Mouse (Mus musculus) kidney, embryonic 15.5 days (tissue): ENCODE data around the gene Olfr524. TPM values are rescaled to one million over a fixed set of nuclear protein-coding genes. Genes with fewer than 3 reads are reported as not detected.

ENCODE experiments used
- ATAC-seq: fragments of 200-750 bp; cut with Nextera tagmentation; replicated peaks from 2 replicates; pipeline ENCODE4 v1.8.0; 2017; ENCODE audit warnings: moderate TSS enrichment; ENCODE audit not compliant: low FRiP score
- H3K27ac ChIP-seq: fragments of 300-500 bp; sonication (generic); 2 replicates; pipeline ENCODE4 v1.5.1; 2015; ENCODE audit warnings: mild to moderate bottlenecking, inconsistent platforms
- H3K27me3 ChIP-seq: fragments of 300-500 bp; sonication (generic); 2 replicates; pipeline ENCODE4 v1.6.1; 2015; ENCODE audit warnings: inconsistent platforms
- H3K36me3 ChIP-seq: fragments of 300-500 bp; sonication (generic); 2 replicates; pipeline ENCODE4 v1.6.1; 2015; ENCODE audit warnings: inconsistent platforms
- H3K4me1 ChIP-seq: fragments of 300-500 bp; sonication (generic); 2 replicates; pipeline ENCODE4 v1.6.1; 2015; ENCODE audit warnings: inconsistent platforms
- H3K4me2 ChIP-seq: fragments of 300-500 bp; sonication (generic); 2 replicates; pipeline ENCODE4 v1.6.1; 2015; ENCODE audit warnings: moderate library complexity, mild to moderate bottlenecking, inconsistent platforms
- H3K4me3 ChIP-seq: fragments of 300-500 bp; sonication (generic); replicated peaks from 2 replicates; pipeline ENCODE4 v1.5.1; 2015; ENCODE audit warnings: mild to moderate bottlenecking, inconsistent platforms
- H3K9ac ChIP-seq: fragments of 300-500 bp; sonication (generic); 2 replicates; pipeline ENCODE4 v1.6.1; 2015; ENCODE audit warnings: mild to moderate bottlenecking, inconsistent platforms
- H3K9me3 ChIP-seq: fragments of 300-500 bp; sonication (generic); replicated peaks from 2 replicates; pipeline ENCODE4 v1.6.1; 2016; ENCODE audit warnings: inconsistent platforms
- WGBS: fragments of 180-500 bp; shearing (Covaris S2); methylation state at CpG from one replicate; pipeline ENCODE4 v1.1.7; 2015; ENCODE audit warnings: mixed read lengths; 5-methylcytosine and 5-hydroxymethylcytosine counted together
- polyA plus RNA-seq: library from polyadenylated mRNA; unstranded; fragments of >200 nt; fragmentation: Nextera tagmentation; extraction: Ambion mirVana; gene quantifications from 2 replicates; pipeline ENCODE4 v1.2.1, GENCODE M21; 2015

The Olfr524 gene
- polyA plus RNA-seq, 1 experiment from 2014 or later, result not detected

DNA sequence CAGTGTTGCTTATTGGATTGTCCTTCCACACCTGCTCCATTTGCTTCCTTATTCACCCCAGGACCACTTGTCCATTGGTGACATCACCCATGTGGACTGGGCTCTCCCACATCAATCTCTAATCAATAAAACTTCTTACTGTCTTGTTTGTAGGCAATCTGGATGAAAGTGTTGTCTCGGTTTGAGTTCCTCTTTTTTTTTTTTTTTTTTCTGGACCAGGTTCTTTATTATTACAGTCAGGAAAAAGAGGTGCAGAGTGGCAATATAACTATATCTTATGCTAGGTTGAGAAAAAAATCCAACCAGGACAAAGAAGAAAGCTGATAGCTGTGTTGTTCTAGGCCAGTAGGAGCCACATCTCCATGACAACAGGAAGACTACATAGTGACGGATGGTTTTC is 25.1 kb downstream of the Olfr524 start:
- H3K4me3 ChIP-seq, result no peak overlapping the region
- 64% methylated on average over 2 of the region's 2 CpGs for WGBS
- no peaks in the 10 kb centered on the region for H3K9me3 ChIP-seq
- no peak overlapping the region for H3K27ac ChIP-seq
- H3K27me3 ChIP-seq, result peaks cover 4% of the 10 kb centered on the region; the same call in 1 of the 2 replicates
- H3K9ac ChIP-seq, result no peak overlapping the region
- H3K4me2 ChIP-seq, result no peak overlapping the region
- ATAC-seq, result no peak
- no peaks in the 10 kb centered on the region for H3K4me1 ChIP-seq
- H3K36me3 ChIP-seq, result no peaks in the 10 kb centered on the region

DNA sequence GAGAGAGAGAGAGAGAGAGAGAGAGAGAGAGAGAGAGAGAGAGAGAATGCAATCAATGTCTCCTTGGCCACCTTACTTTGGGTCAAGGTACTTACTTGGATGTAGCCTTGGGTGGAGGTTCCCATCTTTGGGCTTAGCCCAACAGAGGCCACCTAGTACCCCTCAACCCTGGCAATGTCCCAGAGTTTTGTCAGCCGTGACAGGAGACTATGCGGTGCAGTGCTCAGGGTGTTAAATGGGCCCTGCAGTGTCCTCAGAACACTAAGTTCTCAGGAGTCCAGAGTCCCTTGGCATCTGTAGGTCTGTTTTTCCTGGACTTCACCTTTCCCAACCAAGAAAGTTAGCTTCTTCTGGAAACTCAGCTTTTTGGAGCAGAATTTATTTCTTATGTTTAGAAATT is 26.6 kb downstream of the Olfr524 start:
- H3K27me3 ChIP-seq, result peaks cover 4% of the 10 kb centered on the region; the same call in 1 of the 2 replicates
- H3K4me1 ChIP-seq, result no peaks in the 10 kb centered on the region
- no peaks in the 10 kb centered on the region for H3K36me3 ChIP-seq
- no peak for ATAC-seq
- H3K9ac ChIP-seq, result no peak overlapping the region
- H3K27ac ChIP-seq, result no peak overlapping the region
- H3K9me3 ChIP-seq, result no peaks in the 10 kb centered on the region
- H3K4me3 ChIP-seq, result no peak overlapping the region
- 78% methylated on average over 2 of the region's 2 CpGs for WGBS
- H3K4me2 ChIP-seq, result no peak overlapping the region

DNA sequence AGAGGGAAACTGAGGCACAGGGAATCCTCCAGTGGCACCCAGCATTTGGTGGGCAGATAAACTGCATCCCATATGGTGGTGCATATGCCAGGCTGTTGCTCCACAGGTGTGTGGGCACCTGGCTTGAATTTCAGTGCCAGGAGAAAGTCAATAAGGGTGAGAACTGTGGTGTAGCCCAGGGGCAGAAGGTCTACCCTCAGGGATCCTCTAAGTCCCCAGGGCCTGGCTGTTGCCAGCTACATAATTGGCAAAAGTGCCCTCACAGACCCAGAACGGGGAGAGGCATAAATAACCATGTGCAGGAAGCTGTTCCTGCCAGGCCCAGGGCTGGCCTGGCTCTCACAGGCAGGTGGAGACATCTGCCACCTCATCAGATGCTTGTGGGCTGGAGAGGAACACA is 32.8 kb downstream of the Olfr524 start, which contains the start of gene Olfr523:
TSS of gene Olfr523 (plus strand) at position 282 of the 400 bp plus-strand sequence.
- Histone ChIP-seq H3K4me2 (no peak within 1 kb of the TSS), H3K9ac (no peak within 1 kb of the TSS), H3K27me3 (no peaks in the 10 kb centered on the region), H3K36me3 (no peaks in the 10 kb centered on the region), H3K9me3 (no peaks in the 10 kb centered on the region), H3K4me1 (no peaks in the 10 kb centered on the region), H3K4me3 (no peak within 1 kb of the TSS), H3K27ac (no peak within 1 kb of the TSS)
- ATAC-seq, result no peak
- WGBS, result 36% methylated on average over 1 of the region's 1 CpGs

DNA sequence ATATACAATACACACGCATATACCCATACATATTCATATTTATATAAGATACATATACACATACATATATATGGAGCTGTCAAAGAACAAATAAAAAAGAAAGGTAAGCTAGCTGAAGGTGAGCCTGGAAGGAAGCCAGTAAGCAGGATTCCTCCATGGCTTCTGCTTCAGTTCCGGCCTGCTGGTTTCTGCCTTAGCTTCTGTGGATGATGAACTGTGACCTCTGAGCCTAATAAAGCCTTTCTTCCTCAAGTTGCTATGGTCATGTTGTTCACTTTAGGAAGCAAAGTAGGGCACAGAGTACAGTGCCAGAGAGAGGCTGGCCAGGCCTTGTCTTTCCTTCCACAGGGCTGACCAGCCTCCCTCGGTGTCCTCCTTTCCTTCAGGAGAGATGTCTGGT is 34.9 kb downstream of the Olfr524 start:
- Histone ChIP-seq H3K27me3 (no peaks in the 10 kb centered on the region), H3K36me3 (no peaks in the 10 kb centered on the region), H3K9me3 (no peaks in the 10 kb centered on the region), H3K27ac (no peak overlapping the region), H3K4me2 (no peak overlapping the region), H3K4me3 (no peak overlapping the region), H3K4me1 (no peaks in the 10 kb centered on the region), H3K9ac (no peak overlapping the region)
- no peak for ATAC-seq
- WGBS, result 91% methylated on average over 3 of the region's 3 CpGs

DNA sequence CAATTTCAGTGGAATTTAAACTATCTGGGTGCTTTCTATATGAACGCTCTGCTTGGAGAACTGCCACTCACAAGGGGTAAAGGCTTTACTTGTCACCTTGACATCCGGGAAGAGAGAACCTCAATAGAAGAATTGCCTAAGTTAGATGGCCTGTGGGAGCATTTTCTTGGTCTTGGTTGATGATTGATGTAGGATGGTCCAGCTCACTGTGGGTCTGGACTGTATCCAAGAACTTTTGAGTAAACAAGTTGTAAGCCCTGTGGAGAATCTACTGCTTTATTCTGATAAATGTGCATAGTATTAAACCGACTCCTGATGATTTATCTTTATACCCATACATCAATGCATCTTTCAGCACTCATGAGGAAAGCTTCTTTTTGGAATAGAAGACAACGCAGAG is 36.4 kb downstream of the Olfr524 start:
- Histone ChIP-seq H3K4me1 (no peaks in the 10 kb centered on the region), H3K36me3 (no peaks in the 10 kb centered on the region), H3K9ac (no peak overlapping the region), H3K9me3 (no peaks in the 10 kb centered on the region), H3K27me3 (no peaks in the 10 kb centered on the region), H3K4me2 (no peak overlapping the region), H3K27ac (no peak overlapping the region), H3K4me3 (no peak overlapping the region)
- 67% methylated on average over 4 of the region's 4 CpGs for WGBS
- no peak for ATAC-seq

DNA sequence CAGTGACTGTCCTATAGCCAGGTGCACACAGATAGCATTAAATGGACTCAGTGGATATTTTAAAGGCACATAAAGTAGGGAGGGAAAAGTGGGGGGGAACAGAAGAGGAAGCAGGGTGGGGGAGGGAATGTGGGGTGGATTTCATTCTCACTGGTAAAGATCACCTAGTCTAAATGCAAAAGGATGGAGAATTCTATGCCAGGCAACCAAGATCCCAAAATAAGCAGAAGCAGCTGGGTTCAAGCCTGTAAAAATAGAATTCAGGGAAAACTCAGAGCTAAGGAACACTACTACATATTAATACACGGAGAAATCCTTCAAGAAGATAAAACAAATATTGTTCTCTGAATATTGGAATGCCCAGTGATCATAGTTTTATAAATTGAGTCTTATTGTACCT is 37.8 kb downstream of the Olfr524 start:
- Histone ChIP-seq H3K4me2 (no peak overlapping the region), H3K27ac (no peak overlapping the region), H3K9me3 (no peaks in the 10 kb centered on the region), H3K4me3 (no peak overlapping the region), H3K36me3 (no peaks in the 10 kb centered on the region), H3K4me1 (no peaks in the 10 kb centered on the region), H3K27me3 (no peaks in the 10 kb centered on the region), H3K9ac (no peak overlapping the region)
- WGBS, result 74% methylated on average over 1 of the region's 1 CpGs
- ATAC-seq, result no peak

DNA sequence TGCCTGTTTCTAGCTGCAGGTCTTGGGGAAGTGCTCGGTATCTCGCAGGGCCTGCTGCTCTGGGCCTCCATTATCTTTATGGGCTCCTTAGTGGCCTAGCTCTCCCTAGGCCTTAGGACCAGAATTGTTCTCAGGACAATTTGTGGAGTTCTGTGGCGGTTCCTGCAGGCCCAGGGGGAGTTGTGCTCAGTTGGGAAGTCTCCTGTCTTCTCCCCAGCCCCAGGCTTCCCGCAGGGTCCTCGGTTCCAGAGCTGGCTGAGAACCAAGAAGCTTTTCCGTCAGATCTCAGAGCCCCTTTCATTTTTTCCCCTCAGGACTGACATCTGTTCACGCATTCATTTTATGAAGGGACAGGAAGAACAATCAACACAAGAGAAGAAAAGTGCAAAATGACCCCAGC is 41.1 kb downstream of the Olfr524 start, which contains the start of gene Olfr522:
TSS of gene Olfr522 (minus strand) at position 101 of the 400 bp plus-strand sequence.
- no peak within 1 kb of the TSS for H3K4me3 ChIP-seq
- no peak within 1 kb of the TSS for H3K4me2 ChIP-seq
- 0 out of 2 replicates have a peak, but pooled peaks cover 4% of the 10 kb centered on the region for H3K27me3 ChIP-seq
- H3K9ac ChIP-seq, result no peak within 1 kb of the TSS
- no peaks in the 10 kb centered on the region for H3K9me3 ChIP-seq
- WGBS, result 75% methylated on average over 7 of the region's 7 CpGs
- no peak for ATAC-seq
- no peaks in the 10 kb centered on the region for H3K4me1 ChIP-seq
- no peaks in the 10 kb centered on the region for H3K36me3 ChIP-seq
- H3K27ac ChIP-seq, result no peak within 1 kb of the TSS

DNA sequence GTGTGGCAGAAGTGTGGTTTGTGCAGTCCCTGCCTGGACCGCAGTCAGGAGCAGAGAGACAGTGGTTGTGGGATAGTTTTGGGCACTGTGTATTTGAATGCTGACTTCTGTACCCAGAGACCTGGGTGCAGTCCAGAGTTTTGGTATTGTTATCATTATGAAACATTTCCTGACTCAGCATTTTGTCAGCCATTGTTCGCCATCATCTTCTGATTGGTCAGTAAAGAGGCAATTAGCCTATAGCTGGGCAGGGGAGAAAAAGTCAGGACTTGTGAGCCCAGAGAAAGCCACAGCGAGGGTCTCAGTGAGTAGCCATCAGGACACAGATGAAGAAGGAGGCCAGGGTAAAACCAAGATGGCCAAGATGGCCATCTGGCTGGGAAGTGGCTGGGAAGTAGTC is 45.4 kb downstream of the Olfr524 start:
- Histone ChIP-seq H3K36me3 (no peaks in the 10 kb centered on the region), H3K27ac (no peak overlapping the region), H3K9me3 (no peaks in the 10 kb centered on the region), H3K27me3 (peaks cover 25% of the 10 kb centered on the region), H3K4me2 (no peak overlapping the region), H3K4me1 (no peaks in the 10 kb centered on the region), H3K4me3 (no peak overlapping the region), H3K9ac (no peak overlapping the region)
- no peak for ATAC-seq
- WGBS, result 82% methylated on average over 3 of the region's 3 CpGs

DNA sequence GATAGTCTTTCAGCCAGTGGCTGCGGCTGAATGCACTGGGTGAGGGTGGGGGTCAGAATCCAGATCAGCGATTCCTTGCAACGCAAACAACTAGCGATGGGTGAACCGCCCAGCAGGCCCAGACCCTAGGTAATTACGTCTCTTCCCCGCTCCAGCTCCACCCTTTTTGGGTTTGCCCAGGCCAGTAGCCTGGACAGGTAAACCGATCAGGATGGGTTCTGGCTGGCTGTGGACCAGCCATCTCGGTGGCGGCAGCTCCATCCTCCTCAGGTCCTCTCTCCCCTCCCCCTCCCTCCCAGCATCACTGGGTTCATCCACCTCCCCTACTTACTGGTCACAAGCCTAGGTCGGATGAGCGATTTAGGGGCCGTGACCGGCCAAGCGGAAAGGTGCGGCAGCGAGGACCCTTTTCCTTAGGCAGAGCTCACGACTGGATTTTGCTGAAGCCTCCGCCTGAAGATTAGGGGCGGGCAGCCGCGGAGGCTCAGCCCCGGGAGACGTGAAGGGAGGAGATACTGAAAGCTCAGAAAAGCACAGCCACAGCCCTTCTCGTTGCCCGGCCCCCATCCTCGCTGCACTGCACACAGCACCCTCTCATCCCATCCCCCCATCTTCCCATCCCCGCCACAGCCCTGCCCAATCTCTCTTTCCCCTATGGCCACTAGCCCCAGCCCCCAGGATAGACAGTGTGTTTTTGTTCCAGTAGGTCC is 51.4 kb downstream of the Olfr524 start, which contains the start of gene Sprn:
TSS of gene Sprn (minus strand) at position 660 of the 710 bp plus-strand sequence.
- H3K9me3 ChIP-seq, result no peaks in the 10 kb centered on the region
- WGBS, result 3% methylated on average over 28 of the region's 28 CpGs
- H3K27ac ChIP-seq, result no peak within 1 kb of the TSS
- H3K4me2 ChIP-seq, result peak within 1 kb of the TSS; percentile 58
- H3K4me3 ChIP-seq, result peak within 1 kb of the TSS; percentile 29
- H3K36me3 ChIP-seq, result peaks cover 14% of the 10 kb centered on the region; the same call in 1 of the 2 replicates
- H3K27me3 ChIP-seq, result peaks cover 49% of the 10 kb centered on the region
- H3K4me1 ChIP-seq, result peaks cover 17% of the 10 kb centered on the region
- peak; percentile 35; the same call in 1 of the 2 replicates for ATAC-seq
- H3K9ac ChIP-seq, result 0 out of 2 replicates have a peak within 1 kb of the TSS, but pooled peaks have one; percentile 19

DNA sequence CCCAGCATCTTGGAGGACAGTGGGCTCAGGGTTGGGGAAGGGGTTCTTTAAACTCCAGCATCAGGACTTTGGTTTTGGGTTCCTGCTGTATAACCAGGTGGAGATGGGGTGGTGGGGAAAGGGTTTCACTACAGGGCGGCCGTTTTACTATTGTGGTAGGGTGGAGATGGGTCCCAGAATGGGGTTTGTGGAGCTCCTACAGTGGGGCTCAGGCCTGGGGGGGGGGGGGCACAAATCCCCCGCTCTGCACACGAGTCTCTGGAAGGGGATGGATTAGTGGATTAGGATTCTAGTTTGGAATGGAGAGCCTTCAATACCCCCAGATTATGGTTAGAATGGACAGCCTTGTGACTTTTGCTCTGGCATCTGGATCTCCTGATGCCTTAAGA is 51.9 kb downstream of the Olfr524 start:
- Histone ChIP-seq H3K27me3 (peaks cover 49% of the 10 kb centered on the region), H3K9me3 (no peaks in the 10 kb centered on the region), H3K4me2 (peak overlapping the region; percentile 58), H3K27ac (no peak overlapping the region), H3K4me3 (peak overlapping the region; percentile 29), H3K36me3 (peaks cover 14% of the 10 kb centered on the region; the same call in 1 of the 2 replicates), H3K4me1 (peaks cover 17% of the 10 kb centered on the region), H3K9ac (0 out of 2 replicates have a peak overlapping the region, but pooled peaks have one; percentile 19)
- WGBS, result 21% methylated on average over 4 of the region's 4 CpGs
- ATAC-seq, result peak; percentile 33; the same call in 1 of the 2 replicates

DNA sequence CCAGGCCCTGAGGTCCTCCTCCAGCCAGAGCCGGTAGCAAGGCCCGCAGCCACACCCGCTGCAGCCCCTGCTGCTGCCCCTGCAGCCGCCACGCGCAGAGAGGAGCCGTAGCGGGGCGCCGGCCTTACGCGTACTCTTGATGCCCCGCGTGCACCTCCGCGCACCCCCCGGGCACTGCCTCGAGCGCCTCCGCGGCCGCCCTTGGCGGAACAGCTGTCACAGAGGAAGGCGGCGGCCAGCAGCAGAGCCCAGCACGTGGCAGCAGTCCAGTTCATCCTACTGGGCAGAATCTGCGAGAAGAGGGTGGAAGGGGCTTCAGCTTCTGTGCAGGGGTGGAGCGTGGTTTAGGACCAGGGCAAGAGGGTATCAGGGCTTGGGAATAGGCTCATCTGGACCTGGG is 52.4 kb downstream of the Olfr524 start:
- 1% methylated on average over 28 of the region's 28 CpGs for WGBS
- no peaks in the 10 kb centered on the region for H3K9me3 ChIP-seq
- no peak; the same call in 1 of the 2 replicates for ATAC-seq
- H3K4me3 ChIP-seq, result peak overlapping the region; percentile 18
- H3K27ac ChIP-seq, result no peak overlapping the region
- H3K4me2 ChIP-seq, result peak overlapping the region; percentile 58
- H3K4me1 ChIP-seq, result peaks cover 17% of the 10 kb centered on the region
- peaks cover 45% of the 10 kb centered on the region for H3K27me3 ChIP-seq
- H3K9ac ChIP-seq, result peak overlapping the region; percentile 19; the same call in 1 of the 2 replicates
- H3K36me3 ChIP-seq, result peaks cover 14% of the 10 kb centered on the region; the same call in 1 of the 2 replicates
